Mouse (Mus musculus): ENCODE data around the gene Hdgfl3. TPM values are rescaled to one million over a fixed set of nuclear protein-coding genes. Genes with fewer than 3 reads are reported as not detected.

Gene Hdgfl3
- total RNA-seq, 2 experiments from 2014 or later: 1.2 to 2.2 TPM

Other genes with a start within 250 kb of the Hdgfl3 start
- 10 to 100 TPM; 51.1 to 51.7 TPM for gene Homer2, start 226.9 kb downstream of the Hdgfl3 start, total RNA-seq (2021)
- 10 to 100 TPM; 22.3 to 25.9 TPM for gene Ramac, start 171.5 kb downstream of the Hdgfl3 start, total RNA-seq (2021)
- 10 to 100 TPM; 21.9 to 23.7 TPM for gene 3110040N11Rik, start 145.0 kb downstream of the Hdgfl3 start, total RNA-seq (2021)
- gene Btbd1, start 105.0 kb downstream of the Hdgfl3 start, total RNA-seq (2021): 100 to 1,000 TPM; 163 to 167 TPM
- not detected for gene Gm10160, start 78.7 kb downstream of the Hdgfl3 start, total RNA-seq (2021)
- gene Tm6sf1, start 75.5 kb downstream of the Hdgfl3 start, total RNA-seq (2021): 1 to 10 TPM; 6.1 to 7.8 TPM
- gene Bnc1, start 57.8 kb upstream of the Hdgfl3 start, total RNA-seq (2021): not detected
- gene Sh3gl3, start 239.4 kb upstream of the Hdgfl3 start, total RNA-seq (2021): under 1 TPM; 0.27 to 0.31 TPM

Measured in gastrocnemius, adult 18-20 months (tissue).